In genomic region chr15:31279577-31280004, GRCm38 (mm10) we compare ENCODE assay signal across 16 mouse cellular contexts. TPM values are rescaled to one million over a fixed set of nuclear protein-coding genes. Genes with fewer than 3 reads are reported as not detected.
DNase-seq lines count a peak whose midpoint lies in the region; ATAC-seq lines count a peak whose summit lies in the region.
"Had no signal": no experiment of that assay in that cellular context is flagged by ENCODE, and none has a peak within 500 bp of the region (broad histone marks: within the 10 kb centered on the region; RNA-seq: fewer than 3 reads in every experiment).

No protein-coding gene starts in this region.

- H3K27me3 ChIP-seq in intestine, embryonic 16.5 days (replicated peaks; ENCODE audit: control insufficient read depth, insufficient read depth, low read length) = no peaks in the 10 kb centered on the region
- no peaks in the 10 kb centered on the region for H3K27me3 ChIP-seq in stomach, embryonic 16.5 days (ENCODE audit: control insufficient read depth, insufficient read depth, low read length)
- no peaks in the 10 kb centered on the region for H3K27me3 ChIP-seq in forebrain, embryonic 10.5 days (ENCODE audit: poor library complexity, severe bottlenecking)
- H3K27me3 ChIP-seq: neural tube, embryonic 15.5 days had no signal

- 0 out of 2 replicates have a peak, but pooled peaks cover 6% of the 10 kb centered on the region for H3K4me1 ChIP-seq in intestine, embryonic 16.5 days (ENCODE audit: control insufficient read depth, insufficient read depth, low read length)
- H3K4me1 ChIP-seq in stomach, embryonic 16.5 days (ENCODE audit: control insufficient read depth, insufficient read depth, low read length) = no peaks in the 10 kb centered on the region
- H3K4me1 ChIP-seq in forebrain, embryonic 10.5 days = no peaks in the 10 kb centered on the region

- H3K4me2 ChIP-seq in intestine, embryonic 16.5 days (ENCODE audit: low read depth, low read length) = no peak overlapping the region
- no peak overlapping the region for H3K4me2 ChIP-seq in stomach, embryonic 16.5 days (ENCODE audit: low read depth, low read length)
- H3K4me2 ChIP-seq: hindbrain, embryonic 14.5 days; neural tube, embryonic 15.5 days had no signal

- no peak overlapping the region for H3K4me3 ChIP-seq in intestine, embryonic 16.5 days (ENCODE audit: low read length)
- H3K4me3 ChIP-seq in stomach, embryonic 16.5 days (replicated peaks; ENCODE audit: low read length) = no peak overlapping the region
- no peak overlapping the region for H3K4me3 ChIP-seq in forebrain, embryonic 10.5 days
- H3K4me3 ChIP-seq: neural tube, embryonic 15.5 days had no signal

- intact Hi-C loops in heart, postnatal 36 days (cut with DNase I) = no loop called here

- H3K9me3 ChIP-seq in intestine, embryonic 16.5 days (ENCODE audit: control insufficient read depth, low read length) = no peaks in the 10 kb centered on the region
- H3K9me3 ChIP-seq in stomach, embryonic 16.5 days (replicated peaks; ENCODE audit: control insufficient read depth, low read length) = no peaks in the 10 kb centered on the region
- H3K9me3 ChIP-seq in forebrain, embryonic 10.5 days = no peaks in the 10 kb centered on the region
- H3K9me3 ChIP-seq: neural tube, embryonic 15.5 days had no signal

- ATAC-seq in intestine, embryonic 16.5 days = peak; percentile 49; the same call in 1 of the 2 replicates
- ATAC-seq in stomach, embryonic 16.5 days (ENCODE audit: insufficient read depth, low FRiP score) = 0 out of 2 replicates have a peak, but pooled peaks have one; percentile 18
- ATAC-seq: midbrain, embryonic 16.5 days had no signal

- no peak overlapping the region for H3K9ac ChIP-seq in intestine, embryonic 16.5 days (ENCODE audit: low read depth, low read length)
- no peak overlapping the region for H3K9ac ChIP-seq in stomach, embryonic 16.5 days (ENCODE audit: low read length)
- H3K9ac ChIP-seq: hindbrain, embryonic 14.5 days; liver, embryonic 14.5 days; neural tube, embryonic 15.5 days had no signal

- no peaks in the 10 kb centered on the region for H3K36me3 ChIP-seq in intestine, embryonic 16.5 days (ENCODE audit: control insufficient read depth, insufficient read depth, low read length)
- H3K36me3 ChIP-seq in stomach, embryonic 16.5 days (ENCODE audit: control insufficient read depth, insufficient read depth, low read length) = no peaks in the 10 kb centered on the region
- H3K36me3 ChIP-seq in forebrain, embryonic 10.5 days (replicated peaks) = no peaks in the 10 kb centered on the region
- H3K36me3 ChIP-seq: neural tube, embryonic 15.5 days had no signal

- no peak overlapping the region for H3K27ac ChIP-seq in intestine, embryonic 16.5 days (ENCODE audit: low read length)
- H3K27ac ChIP-seq in stomach, embryonic 16.5 days (ENCODE audit: low read length) = no peak overlapping the region
- H3K27ac ChIP-seq in forebrain, embryonic 10.5 days = no peak overlapping the region
- H3K27ac ChIP-seq: hindbrain, embryonic 14.5 days; liver, embryonic 14.5 days; macrophage; neural tube, embryonic 15.5 days had no signal

- peak; percentile 83 for DNase-seq in heart, adult 11 months
- DNase-seq in heart, postnatal 36 days = no peak
- DNase-seq in spleen, adult 18-20 months = peak; percentile 18 to 32
- no peak for DNase-seq in spleen, adult 12 weeks (ENCODE audit: low spot score)
- DNase-seq in lung, postnatal 36 days = no peak
- no peak for DNase-seq in forebrain, embryonic 10.5 days (ENCODE audit: extremely low spot score, low spot score)
- DNase-seq: adrenal gland, postnatal 25 days; cerebellum, postnatal 10 days; thymus, postnatal 36 days had no signal

- 52% methylated on average over 6 of the region's 6 CpGs for WGBS in intestine, embryonic 16.5 days
- WGBS in stomach, embryonic 16.5 days = 66% methylated on average over 6 of the region's 6 CpGs
- 88% methylated on average over 6 of the region's 6 CpGs for WGBS in forebrain, embryonic 10.5 days

RNA-seq across cellular contexts. Expression of gene Dap, which starts 55.5 kb away (rescaled TPM):
- 10 to 100 TPM; 18.0 to 19.8 TPM for total RNA-seq in heart, postnatal 36 days (2021)
- polyA plus RNA-seq in intestine, embryonic 16.5 days (2015; fragmentation: Nextera tagmentation; extraction: Ambion mirVana) = 80.5 and 86.7 TPM in 2 replicates
- polyA plus RNA-seq in stomach, embryonic 16.5 days (2015; fragmentation: Nextera tagmentation; extraction: Ambion mirVana) = 110 and 114 TPM in 2 replicates
- 29.0 and 31.9 TPM in 2 replicates for polyA plus RNA-seq in forebrain, embryonic 10.5 days (2016; fragmentation: Nextera tagmentation; extraction: Ambion mirVana)

Comparison
In these comparisons a context has a peak if more than half of its experiments do, and no peak if none do; other contexts are left out.
1. DNase-seq: peak in heart, adult 11 months (single experiment) and spleen, adult 18-20 months (2 of 2); none in heart, postnatal 36 days (0 of 2), spleen, adult 12 weeks (single experiment), lung, postnatal 36 days (single experiment) and forebrain, embryonic 10.5 days (single experiment).